Mouse (Mus musculus) liver, embryonic 11.5 days (tissue): ENCODE data around the gene B4galt1. TPM values are rescaled to one million over a fixed set of nuclear protein-coding genes. Genes with fewer than 3 reads are reported as not detected.
A peak's percentile ranks its signal among the peaks of the same experiment; 100 is the strongest.
"Not testable (repeated sequence)": the region's sequence is repeated elsewhere in the genome, so short reads cannot be mapped to it uniquely, and the experiment has no call there.

Experiments
- ATAC-seq: fragments of 200-750 bp; cut with Nextera tagmentation; replicated peaks from 2 replicates; pipeline ENCODE4 v1.8.0; 2017; ENCODE audit warnings: moderate number of reproducible peaks, mild to moderate bottlenecking, moderate TSS enrichment, moderate library complexity; ENCODE audit not compliant: low FRiP score
- DNase-seq: peaks from one replicate; pipeline ENCODE4 v3.0.0-alpha.2; 2017; ENCODE audit warnings: low spot score
- H3K27ac ChIP-seq: fragments of 300-500 bp; sonication (generic); 2 replicates; pipeline ENCODE4 v1.5.1; 2014; ENCODE audit warnings: mild to moderate bottlenecking, low read depth, low read length, control low read depth
- H3K27me3 ChIP-seq: fragments of 300-500 bp; sonication (generic); replicated peaks from 2 replicates; pipeline ENCODE4 v1.6.1; 2014; ENCODE audit warnings: low read length, mixed read lengths; ENCODE audit not compliant: control insufficient read depth, insufficient read depth
- H3K36me3 ChIP-seq: fragments of 300-500 bp; sonication (generic); 2 replicates; pipeline ENCODE4 v1.6.1; 2014; ENCODE audit warnings: mild to moderate bottlenecking, low read length, moderate library complexity, mixed read lengths; ENCODE audit not compliant: control insufficient read depth, insufficient read depth
- H3K4me1 ChIP-seq: fragments of 300-500 bp; sonication (generic); replicated peaks from 2 replicates; pipeline ENCODE4 v1.6.1; 2014; ENCODE audit warnings: low read length, mixed read lengths; ENCODE audit not compliant: control insufficient read depth, insufficient read depth
- H3K4me2 ChIP-seq: fragments of 300-500 bp; sonication (generic); 2 replicates; pipeline ENCODE4 v1.6.1; 2014; ENCODE audit warnings: mild to moderate bottlenecking, control low read depth, moderate library complexity
- H3K4me3 ChIP-seq: fragments of 300-500 bp; sonication (generic); 2 replicates; pipeline ENCODE4 v1.5.1; 2014; ENCODE audit warnings: low read depth, low read length, control low read depth
- H3K9ac ChIP-seq: fragments of 300-500 bp; sonication (generic); 2 replicates; pipeline ENCODE4 v1.6.1; 2014; ENCODE audit warnings: low read depth, low read length, control low read depth
- H3K9me3 ChIP-seq: fragments of 300-500 bp; sonication (generic); 2 replicates; pipeline ENCODE4 v1.6.1; 2016; ENCODE audit warnings: low read length, inconsistent platforms, mixed read lengths; ENCODE audit not compliant: control insufficient read depth
- WGBS: fragments of 180-500 bp; shearing (Covaris S2); extraction: QIAGEN DNeasy Blood & Tissue Kit; methylation state at CpG from one replicate; pipeline ENCODE4 v1.1.7; 2014; 5-methylcytosine and 5-hydroxymethylcytosine counted together
- polyA plus RNA-seq: library from polyadenylated mRNA; unstranded; fragments of >200 nt; fragmentation: Nextera tagmentation; extraction: Ambion mirVana; gene quantifications from 2 replicates; pipeline ENCODE4 v1.2.1, GENCODE M21; 2014

Gene B4galt1
- polyA plus RNA-seq, 1 experiment from 2014 or later, result 49.0 TPM

- Histone ChIP-seq H3K4me3 (no peak overlapping the region), H3K9me3 (no peaks in the 10 kb centered on the region), H3K9ac (no peak overlapping the region), H3K4me2 (no peak overlapping the region), H3K27me3 (no peaks in the 10 kb centered on the region), H3K4me1 (peaks cover 4% of the 10 kb centered on the region), H3K27ac (no peak overlapping the region), H3K36me3 (peaks cover 17% of the 10 kb centered on the region)
- WGBS, result 88% methylated on average over 4 of the region's 4 CpGs
- ATAC-seq, result no peak
- no peak for DNase-seq
These were observed 51.9 kb downstream of the B4galt1 start for GRCm38 (mm10) chr4:40801908-40802307.

GRCm38 (mm10) chr4:40800873-40801272 lies 52.9 kb downstream of the B4galt1 start:
- no peak overlapping the region for H3K4me3 ChIP-seq
- no peak overlapping the region for H3K9ac ChIP-seq
- 0 out of 2 replicates have a peak, but pooled peaks have one; percentile 29 for ATAC-seq
- no peaks in the 10 kb centered on the region for H3K9me3 ChIP-seq
- H3K27ac ChIP-seq, result no peak overlapping the region
- peaks cover 4% of the 10 kb centered on the region for H3K4me1 ChIP-seq
- 40% methylated on average over 3 of the region's 3 CpGs for WGBS
- H3K36me3 ChIP-seq, result peaks cover 9% of the 10 kb centered on the region; the same call in 1 of the 2 replicates
- H3K4me2 ChIP-seq, result no peak overlapping the region
- no peak for DNase-seq
- no peaks in the 10 kb centered on the region for H3K27me3 ChIP-seq

GRCm38 (mm10) chr4:40798833-40799555 lies 54.8 kb downstream of the B4galt1 start:
- not testable (repeated sequence) for H3K4me2 ChIP-seq, H3K27ac ChIP-seq, ATAC-seq, H3K27me3 ChIP-seq, H3K9ac ChIP-seq, H3K4me3 ChIP-seq, DNase-seq, H3K9me3 ChIP-seq, H3K36me3 ChIP-seq, H3K4me1 ChIP-seq
- WGBS, result 86% methylated on average over 1 of the region's 2 CpGs

GRCm38 (mm10) chr4:40795761-40796160 lies 58.0 kb downstream of the B4galt1 start:
- ATAC-seq, result no peak

GRCm38 (mm10) chr4:40794320-40794719 lies 59.5 kb downstream of the B4galt1 start:
- ATAC-seq (no peak), DNase-seq (no peak)
- Histone ChIP-seq H3K9ac (no peak overlapping the region), H3K4me2 (no peak overlapping the region), H3K9me3 (no peaks in the 10 kb centered on the region), H3K27me3 (no peaks in the 10 kb centered on the region), H3K27ac (no peak overlapping the region), H3K4me3 (no peak overlapping the region), H3K4me1 (no peaks in the 10 kb centered on the region), H3K36me3 (peaks cover 2% of the 10 kb centered on the region; the same call in 1 of the 2 replicates)

More at GRCm38 (mm10) chr4:40795761-40796160, 58.0 kb downstream of the B4galt1 start:
- Histone ChIP-seq H3K9ac (no peak overlapping the region), H3K4me1 (no peaks in the 10 kb centered on the region; the same call in 1 of the 2 replicates), H3K4me3 (no peak overlapping the region), H3K9me3 (no peaks in the 10 kb centered on the region), H3K36me3 (peaks cover 2% of the 10 kb centered on the region; the same call in 1 of the 2 replicates), H3K4me2 (no peak overlapping the region), H3K27ac (no peak overlapping the region), H3K27me3 (no peaks in the 10 kb centered on the region)
- WGBS, result 85% methylated on average over 3 of the region's 3 CpGs
- DNase-seq, result no peak

GRCm38 (mm10) chr4:40791176-40791575 lies 62.6 kb downstream of the B4galt1 start:
- no peaks in the 10 kb centered on the region for H3K36me3 ChIP-seq
- H3K4me2 ChIP-seq, result no peak overlapping the region
- no peaks in the 10 kb centered on the region for H3K9me3 ChIP-seq
- no peaks in the 10 kb centered on the region for H3K4me1 ChIP-seq
- ATAC-seq (no peak), DNase-seq (no peak)
- WGBS, result 94% methylated on average over 4 of the region's 4 CpGs
- no peak overlapping the region for H3K9ac ChIP-seq
- no peaks in the 10 kb centered on the region for H3K27me3 ChIP-seq
- H3K27ac ChIP-seq, result no peak overlapping the region
- no peak overlapping the region for H3K4me3 ChIP-seq

- WGBS, result 84% methylated on average over 4 of the region's 4 CpGs
- no peak overlapping the region for H3K27ac ChIP-seq
- H3K27me3 ChIP-seq, result no peaks in the 10 kb centered on the region
- H3K9ac ChIP-seq, result no peak overlapping the region
- no peak overlapping the region for H3K4me2 ChIP-seq
- no peak overlapping the region for H3K4me3 ChIP-seq
- DNase-seq (no peak), ATAC-seq (no peak)
- H3K4me1 ChIP-seq, result peaks cover 11% of the 10 kb centered on the region
- no peaks in the 10 kb centered on the region for H3K9me3 ChIP-seq
- no peaks in the 10 kb centered on the region for H3K36me3 ChIP-seq
These were observed 67.2 kb downstream of the B4galt1 start for GRCm38 (mm10) chr4:40786578-40786977.

GRCm38 (mm10) chr4:40785620-40786166 lies 68.1 kb downstream of the B4galt1 start:
- Histone ChIP-seq H3K9me3 (no peaks in the 10 kb centered on the region), H3K27me3 (no peaks in the 10 kb centered on the region), H3K9ac (no peak overlapping the region), H3K4me1 (peaks cover 20% of the 10 kb centered on the region), H3K4me3 (no peak overlapping the region), H3K36me3 (no peaks in the 10 kb centered on the region), H3K27ac (no peak overlapping the region), H3K4me2 (no peak overlapping the region)
- 60% methylated on average over 9 of the region's 9 CpGs for WGBS
- peak; percentile 80 for ATAC-seq
- DNase-seq, result no peak
